Mouse (Mus musculus): ENCODE measurements at regions not wholly inside any gene's neighbourhood (a gene's known extent, or its start where the extent isn't known, plus 50 kb on each side); places are given as distances from the start of the nearest gene placed in this dataset.

GRCm38 (mm10) chr3:21218936-21219335, 852.0 kb upstream of the Agtr1b start:
- Histone ChIP-seq H3K9ac (ENCODE audit: low read depth, low read length) (no peak overlapping the region), H3K27me3 (replicated peaks; ENCODE audit: control insufficient read depth, insufficient read depth, low read length) (no peaks in the 10 kb centered on the region), H3K36me3 (ENCODE audit: control insufficient read depth, insufficient read depth, low read length) (no peaks in the 10 kb centered on the region), H3K9me3 (ENCODE audit: control insufficient read depth, low read length) (no peaks in the 10 kb centered on the region), H3K27ac (ENCODE audit: low read depth, low read length) (no peak overlapping the region), H3K4me1 (ENCODE audit: control insufficient read depth, insufficient read depth, low read depth, low read length) (no peaks in the 10 kb centered on the region), H3K4me2 (ENCODE audit: low read length) (no peak overlapping the region), H3K4me3 (ENCODE audit: low read length) (no peak overlapping the region)
- no peak for ATAC-seq
- 92% methylated on average over 1 of the region's 1 CpGs for WGBS

DNA sequence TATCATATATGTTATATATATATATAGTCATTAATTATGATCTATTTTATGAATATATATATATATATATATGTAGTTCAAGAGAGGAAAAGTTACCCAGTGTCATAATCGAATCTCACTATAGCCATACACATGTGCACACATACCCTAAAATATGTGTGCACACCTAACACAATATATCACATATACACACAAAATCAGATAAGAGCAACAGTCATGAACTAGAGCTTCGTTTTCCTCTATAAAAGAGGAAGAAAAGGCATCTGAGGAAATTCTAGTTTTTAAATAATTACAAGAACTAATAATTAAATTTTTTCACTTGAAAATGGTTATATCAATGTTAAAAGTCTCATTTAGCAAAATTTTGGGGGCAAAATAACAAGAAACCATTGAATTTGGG, 835.3 kb upstream of the Tbl1xr1 start:
- no peak overlapping the region for H3K9ac ChIP-seq (ENCODE audit: low read depth, low read length)
- no peak for ATAC-seq
- WGBS, result 90% methylated on average over 2 of the region's 2 CpGs

GRCm38 (mm10) chr3:21256129-21256760, 820.2 kb upstream of the Tbl1xr1 start:
- no peak overlapping the region for H3K4me2 ChIP-seq (ENCODE audit: low read length)
- no peak overlapping the region for H3K4me3 ChIP-seq (ENCODE audit: low read length)
- H3K27ac ChIP-seq (ENCODE audit: low read depth, low read length), result no peak overlapping the region
- no peaks in the 10 kb centered on the region for H3K4me1 ChIP-seq (ENCODE audit: control insufficient read depth, insufficient read depth, low read depth, low read length)
- no peaks in the 10 kb centered on the region for H3K9me3 ChIP-seq (ENCODE audit: control insufficient read depth, low read length)
- WGBS, result 97% methylated on average over 1 of the region's 1 CpGs
- no peaks in the 10 kb centered on the region for H3K27me3 ChIP-seq (replicated peaks; ENCODE audit: control insufficient read depth, insufficient read depth, low read length)
- H3K36me3 ChIP-seq (ENCODE audit: control insufficient read depth, insufficient read depth, low read length), result no peaks in the 10 kb centered on the region
- no peak overlapping the region for H3K9ac ChIP-seq (ENCODE audit: low read depth, low read length)
- no peak for ATAC-seq

More for the DNA sequence above, 835.3 kb upstream of the Tbl1xr1 start:
- H3K9me3 ChIP-seq (ENCODE audit: control insufficient read depth, low read length), result no peaks in the 10 kb centered on the region
- H3K27ac ChIP-seq (ENCODE audit: low read depth, low read length), result no peak overlapping the region
- H3K27me3 ChIP-seq (replicated peaks; ENCODE audit: control insufficient read depth, insufficient read depth, low read length), result no peaks in the 10 kb centered on the region
- no peaks in the 10 kb centered on the region for H3K36me3 ChIP-seq (ENCODE audit: control insufficient read depth, insufficient read depth, low read length)
- H3K4me1 ChIP-seq (ENCODE audit: control insufficient read depth, insufficient read depth, low read depth, low read length), result no peaks in the 10 kb centered on the region
- H3K4me3 ChIP-seq (ENCODE audit: low read length), result no peak overlapping the region
- H3K4me2 ChIP-seq (ENCODE audit: low read length), result no peak overlapping the region

DNA sequence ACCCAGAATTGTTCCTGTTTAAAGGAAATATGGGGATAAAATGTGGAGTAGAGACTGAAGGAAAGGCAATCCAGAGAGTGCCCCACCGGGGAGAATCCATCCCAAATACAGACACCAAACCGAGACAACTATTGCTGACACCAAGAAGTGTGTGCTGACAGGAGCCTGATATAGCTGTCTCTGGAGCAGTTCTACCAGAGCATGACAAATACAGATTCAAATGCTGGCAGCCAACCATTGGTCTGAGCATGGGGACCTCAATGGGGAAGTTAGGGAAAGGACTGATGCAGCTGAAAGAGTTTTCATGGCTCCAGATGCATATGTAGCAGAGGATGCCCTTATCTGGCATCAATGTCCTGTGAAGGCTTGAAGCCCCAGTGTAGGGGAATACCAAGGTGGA, 813.1 kb upstream of the Tbl1xr1 start:
- H3K27ac ChIP-seq (ENCODE audit: low read depth, low read length), result no peak overlapping the region
- H3K4me3 ChIP-seq (ENCODE audit: low read length), result no peak overlapping the region
- no peak overlapping the region for H3K4me2 ChIP-seq (ENCODE audit: low read length)
- 93% methylated on average over 2 of the region's 2 CpGs for WGBS
- no peaks in the 10 kb centered on the region for H3K4me1 ChIP-seq (ENCODE audit: control insufficient read depth, insufficient read depth, low read depth, low read length)
- no peaks in the 10 kb centered on the region for H3K36me3 ChIP-seq (ENCODE audit: control insufficient read depth, insufficient read depth, low read length)
- ATAC-seq, result no peak
- H3K9ac ChIP-seq (ENCODE audit: low read depth, low read length), result no peak overlapping the region
- H3K27me3 ChIP-seq (replicated peaks; ENCODE audit: control insufficient read depth, insufficient read depth, low read length), result no peaks in the 10 kb centered on the region
- H3K9me3 ChIP-seq (ENCODE audit: control insufficient read depth, low read length), result no peaks in the 10 kb centered on the region

- no peak overlapping the region for H3K4me2 ChIP-seq (ENCODE audit: low read length)
- no peaks in the 10 kb centered on the region for H3K9me3 ChIP-seq (ENCODE audit: control insufficient read depth, low read length)
- no peak overlapping the region for H3K4me3 ChIP-seq (ENCODE audit: low read length)
- no peaks in the 10 kb centered on the region for H3K4me1 ChIP-seq (ENCODE audit: control insufficient read depth, insufficient read depth, low read depth, low read length)
- no peak overlapping the region for H3K9ac ChIP-seq (ENCODE audit: low read depth, low read length)
- WGBS, result 88% methylated on average over 2 of the region's 2 CpGs
- H3K27ac ChIP-seq (ENCODE audit: low read depth, low read length), result no peak overlapping the region
- ATAC-seq, result no peak
- H3K36me3 ChIP-seq (ENCODE audit: control insufficient read depth, insufficient read depth, low read length), result no peaks in the 10 kb centered on the region
- no peaks in the 10 kb centered on the region for H3K27me3 ChIP-seq (replicated peaks; ENCODE audit: control insufficient read depth, insufficient read depth, low read length)
Measured at GRCm38 (mm10) chr3:21265491-21265890, 811.0 kb upstream of the Tbl1xr1 start.

GRCm38 (mm10) chr3:21268429-21269129, 807.9 kb upstream of the Tbl1xr1 start:
- H3K27ac ChIP-seq (ENCODE audit: low read depth, low read length), result no peak overlapping the region
- H3K4me3 ChIP-seq (ENCODE audit: low read length), result no peak overlapping the region
- ATAC-seq, result no peak
- no peaks in the 10 kb centered on the region for H3K36me3 ChIP-seq (ENCODE audit: control insufficient read depth, insufficient read depth, low read length)
- H3K27me3 ChIP-seq (replicated peaks; ENCODE audit: control insufficient read depth, insufficient read depth, low read length), result no peaks in the 10 kb centered on the region
- H3K4me2 ChIP-seq (ENCODE audit: low read length), result no peak overlapping the region
- WGBS, result 79% methylated on average over 7 of the region's 7 CpGs
- H3K9ac ChIP-seq (ENCODE audit: low read depth, low read length), result no peak overlapping the region
- no peaks in the 10 kb centered on the region for H3K4me1 ChIP-seq (ENCODE audit: control insufficient read depth, insufficient read depth, low read depth, low read length)
- H3K9me3 ChIP-seq (ENCODE audit: control insufficient read depth, low read length), result no peaks in the 10 kb centered on the region

DNA sequence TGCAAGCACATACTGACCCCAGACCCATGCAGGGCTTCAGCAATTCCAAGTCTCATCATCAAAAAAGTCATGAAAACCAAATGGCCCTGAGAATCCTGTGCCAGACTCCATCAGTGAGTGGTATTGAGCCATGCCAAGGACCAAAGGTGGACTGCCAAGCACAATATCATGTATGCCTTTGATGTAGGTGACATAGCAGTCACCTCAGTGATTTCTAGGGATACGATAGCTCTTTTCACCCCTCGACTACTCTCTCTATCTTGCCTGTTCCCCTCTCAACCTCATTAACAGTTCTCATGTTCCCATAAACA, 807.4 kb upstream of the Tbl1xr1 start:
- Histone ChIP-seq H3K4me1 (ENCODE audit: control insufficient read depth, insufficient read depth, low read depth, low read length) (no peaks in the 10 kb centered on the region), H3K4me3 (ENCODE audit: low read length) (no peak overlapping the region), H3K27ac (ENCODE audit: low read depth, low read length) (no peak overlapping the region), H3K27me3 (replicated peaks; ENCODE audit: control insufficient read depth, insufficient read depth, low read length) (no peaks in the 10 kb centered on the region), H3K4me2 (ENCODE audit: low read length) (no peak overlapping the region), H3K36me3 (ENCODE audit: control insufficient read depth, insufficient read depth, low read length) (no peaks in the 10 kb centered on the region), H3K9me3 (ENCODE audit: control insufficient read depth, low read length) (no peaks in the 10 kb centered on the region), H3K9ac (ENCODE audit: low read depth, low read length) (no peak overlapping the region)
- ATAC-seq, result no peak
- 88% methylated on average over 2 of the region's 2 CpGs for WGBS

DNA sequence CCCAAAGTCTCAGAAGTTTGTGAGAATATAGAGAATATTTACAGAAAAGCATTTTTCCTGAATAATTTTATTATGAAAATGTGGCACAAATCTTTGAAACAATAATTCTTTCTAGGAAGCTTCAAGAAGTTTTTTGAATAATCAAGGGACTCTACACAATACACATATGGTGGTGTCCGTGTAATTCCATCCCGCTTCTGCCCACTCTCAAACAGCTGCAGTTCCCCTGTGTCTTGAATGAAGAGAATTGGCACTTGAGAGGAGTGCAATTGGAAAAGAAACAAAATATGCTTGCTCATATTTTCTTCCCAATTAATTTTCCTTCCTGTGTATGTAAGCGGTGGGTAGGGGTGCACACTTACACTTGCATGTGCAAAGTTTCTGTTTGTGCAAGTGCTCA, 805.7 kb upstream of the Tbl1xr1 start:
- Histone ChIP-seq H3K36me3 (ENCODE audit: control insufficient read depth, insufficient read depth, low read length) (no peaks in the 10 kb centered on the region), H3K27ac (ENCODE audit: low read depth, low read length) (no peak overlapping the region), H3K9me3 (ENCODE audit: control insufficient read depth, low read length) (no peaks in the 10 kb centered on the region), H3K9ac (ENCODE audit: low read depth, low read length) (no peak overlapping the region), H3K4me2 (ENCODE audit: low read length) (no peak overlapping the region), H3K4me3 (ENCODE audit: low read length) (no peak overlapping the region), H3K27me3 (replicated peaks; ENCODE audit: control insufficient read depth, insufficient read depth, low read length) (no peaks in the 10 kb centered on the region), H3K4me1 (ENCODE audit: control insufficient read depth, insufficient read depth, low read depth, low read length) (no peaks in the 10 kb centered on the region)
- WGBS, result 85% methylated on average over 3 of the region's 3 CpGs
- ATAC-seq, result no peak

DNA sequence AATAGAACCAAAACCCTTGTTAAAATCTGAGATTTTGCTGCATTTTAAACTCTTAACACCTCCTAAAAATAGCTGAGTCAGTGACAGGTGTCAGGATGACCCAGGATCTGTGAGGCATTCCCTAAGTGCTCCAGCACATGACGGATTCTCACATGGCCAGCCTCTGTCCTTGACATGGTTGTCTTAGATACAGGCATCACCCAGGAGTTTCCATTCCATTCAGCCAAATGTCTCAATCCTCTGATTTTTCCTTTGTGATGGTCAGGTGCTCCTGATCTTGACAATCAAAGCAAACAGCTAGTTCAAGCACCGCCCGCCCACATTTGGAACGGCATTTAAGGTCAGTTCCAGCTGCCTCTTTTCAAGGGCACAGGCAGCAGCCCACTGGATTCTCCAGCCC, 804.2 kb upstream of the Tbl1xr1 start:
- Histone ChIP-seq H3K4me3 (ENCODE audit: low read length) (no peak overlapping the region), H3K27ac (ENCODE audit: low read depth, low read length) (no peak overlapping the region), H3K36me3 (ENCODE audit: control insufficient read depth, insufficient read depth, low read length) (no peaks in the 10 kb centered on the region), H3K27me3 (replicated peaks; ENCODE audit: control insufficient read depth, insufficient read depth, low read length) (no peaks in the 10 kb centered on the region), H3K9me3 (ENCODE audit: control insufficient read depth, low read length) (no peaks in the 10 kb centered on the region), H3K4me2 (ENCODE audit: low read length) (no peak overlapping the region), H3K4me1 (ENCODE audit: control insufficient read depth, insufficient read depth, low read depth, low read length) (no peaks in the 10 kb centered on the region), H3K9ac (ENCODE audit: low read depth, low read length) (no peak overlapping the region)
- no peak for ATAC-seq
- 88% methylated on average over 4 of the region's 4 CpGs for WGBS
